Mouse (Mus musculus) urinary bladder, postnatal 14 days (tissue): Measurements from ENCODE around the gene Tmem26.

ENCODE experiments used
- DNase-seq: peaks from one replicate; pipeline ENCODE4 v3.0.0; 2021; ENCODE audit warnings: low spot score

Gene Tmem26

DNA sequence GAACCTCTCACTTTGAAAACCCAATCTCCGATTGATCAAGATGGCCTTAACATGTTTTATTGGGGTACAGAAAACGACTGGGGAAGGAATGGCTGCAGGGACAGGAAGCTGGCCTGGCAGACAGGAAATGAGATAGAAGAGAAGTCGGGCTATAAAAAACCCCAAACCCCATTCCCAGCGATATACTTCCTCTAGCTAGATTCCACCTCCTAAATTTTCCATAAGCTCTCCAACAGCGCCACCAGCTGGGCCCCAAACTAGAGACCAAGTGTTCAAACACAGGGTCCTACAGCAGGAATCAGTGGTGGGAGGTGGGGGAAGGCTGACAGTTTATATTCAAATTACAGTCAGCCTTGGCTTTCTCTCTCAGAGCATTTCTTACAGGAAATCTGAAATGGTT lies 35.8 kb downstream of the Tmem26 start:
- DNase-seq, result peak; percentile 14

DNA sequence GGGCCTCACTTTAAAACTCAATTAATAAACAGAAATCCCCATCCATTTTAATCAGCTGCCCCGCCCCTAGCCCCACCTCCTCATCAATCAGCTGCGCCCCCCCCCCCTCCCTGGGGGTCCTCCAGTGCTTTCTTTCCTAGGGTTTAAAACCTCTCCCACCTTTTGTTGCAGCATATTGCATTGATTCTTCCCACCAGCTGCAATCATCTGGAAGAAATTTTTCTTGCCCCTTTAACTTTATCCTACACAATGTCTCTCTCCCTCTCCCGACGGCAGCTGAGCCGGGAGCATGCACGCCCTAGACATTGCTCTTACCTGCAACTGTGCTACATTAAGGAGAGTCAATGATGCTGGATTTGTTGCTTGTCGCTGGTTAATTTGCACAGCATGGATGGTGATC lies 36.3 kb downstream of the Tmem26 start:
- DNase-seq, result no peak

DNA sequence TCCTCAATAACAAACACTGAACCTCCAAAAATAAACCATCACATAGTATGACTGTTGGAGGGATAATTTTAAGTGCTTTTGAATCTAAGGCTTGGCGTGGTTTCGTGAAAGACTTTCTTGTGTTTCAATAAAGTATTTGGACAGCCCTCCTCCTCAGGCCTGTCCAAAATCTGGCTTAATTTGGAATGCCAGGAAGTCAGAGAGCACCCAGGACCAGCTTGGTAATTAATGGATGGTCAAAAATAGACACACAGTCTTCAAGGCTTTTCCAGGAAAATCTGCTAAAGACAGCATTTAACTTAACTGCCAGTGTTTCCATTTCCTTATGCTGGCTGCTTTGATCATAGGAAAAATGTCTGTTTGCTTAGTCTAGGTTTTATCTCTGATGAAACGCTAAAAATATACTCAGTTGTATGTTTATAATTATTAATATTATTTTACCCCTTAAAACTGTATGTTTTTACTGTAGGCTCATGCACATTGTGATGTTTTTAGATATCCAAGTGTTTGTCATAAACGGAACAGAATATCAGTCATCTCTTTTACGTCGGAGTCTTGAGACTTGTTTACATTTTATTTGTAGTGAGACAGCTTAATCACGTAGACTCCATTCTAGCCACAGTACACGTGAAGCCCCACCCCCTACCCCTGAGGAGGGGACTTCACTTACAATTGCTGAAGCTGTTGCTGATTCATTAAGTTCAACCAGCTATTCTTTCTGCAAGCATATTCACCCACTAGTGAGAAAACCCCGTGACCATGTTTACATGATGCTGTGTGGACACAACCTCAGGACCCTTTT lies 57.8 kb downstream of the Tmem26 start:
- no peak for DNase-seq

DNA sequence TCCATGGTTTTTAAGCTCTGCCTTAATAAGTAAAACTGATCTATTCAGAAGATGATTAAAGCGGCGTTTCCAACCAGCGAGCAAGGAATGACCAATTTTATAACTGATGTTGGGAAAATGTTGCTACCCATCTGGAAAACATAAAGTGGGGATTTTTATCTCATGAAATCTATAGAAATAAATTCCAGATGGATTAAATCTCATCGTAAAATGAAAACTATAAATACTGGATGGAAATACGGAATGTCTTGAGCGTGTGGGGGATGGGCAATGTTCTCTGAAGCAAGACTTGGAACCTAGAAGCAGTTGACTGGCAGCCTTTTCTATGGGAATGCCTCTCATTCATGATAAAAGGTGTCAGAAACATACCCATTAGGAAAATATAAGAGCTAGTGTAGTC lies 59.3 kb downstream of the Tmem26 start:
- no peak for DNase-seq

DNA sequence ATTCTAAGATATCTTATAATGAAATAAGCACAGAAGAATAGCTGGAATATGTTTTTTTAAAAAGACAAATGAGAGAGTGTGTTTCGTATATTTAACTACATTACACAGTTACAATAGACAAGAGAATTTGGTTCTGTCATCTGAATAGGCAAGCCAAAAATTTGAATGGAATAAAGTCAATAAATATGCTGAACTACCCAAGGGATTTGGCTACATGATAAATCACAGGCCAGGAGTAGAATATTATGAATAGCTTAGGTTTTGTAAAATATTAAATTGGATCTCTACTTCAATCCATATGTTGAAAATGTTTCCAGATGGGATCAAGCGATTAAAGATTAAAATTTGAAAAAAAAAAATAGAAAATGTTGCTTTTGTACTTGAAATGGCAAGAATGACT lies 60.4 kb downstream of the Tmem26 start:
- DNase-seq, result no peak

DNA sequence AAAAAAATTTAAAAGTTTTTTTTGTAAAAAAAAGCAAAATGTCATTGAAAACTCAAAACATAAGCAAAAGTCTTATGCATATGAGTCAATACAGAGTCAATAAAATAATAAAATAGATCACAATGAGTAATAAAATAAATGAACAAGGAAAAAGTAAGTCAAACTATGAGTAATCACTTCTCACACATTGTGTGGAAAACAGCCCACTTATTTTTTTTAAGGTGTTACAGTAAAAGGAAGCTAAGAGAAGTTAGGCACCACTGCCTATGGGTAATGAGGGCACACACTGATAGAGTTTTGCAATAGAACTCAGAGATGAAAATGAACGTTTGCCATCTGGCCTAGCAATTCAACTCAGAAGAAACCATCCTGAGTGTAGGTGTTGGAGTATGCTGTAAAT lies 61.0 kb downstream of the Tmem26 start:
- DNase-seq, result no peak

DNA sequence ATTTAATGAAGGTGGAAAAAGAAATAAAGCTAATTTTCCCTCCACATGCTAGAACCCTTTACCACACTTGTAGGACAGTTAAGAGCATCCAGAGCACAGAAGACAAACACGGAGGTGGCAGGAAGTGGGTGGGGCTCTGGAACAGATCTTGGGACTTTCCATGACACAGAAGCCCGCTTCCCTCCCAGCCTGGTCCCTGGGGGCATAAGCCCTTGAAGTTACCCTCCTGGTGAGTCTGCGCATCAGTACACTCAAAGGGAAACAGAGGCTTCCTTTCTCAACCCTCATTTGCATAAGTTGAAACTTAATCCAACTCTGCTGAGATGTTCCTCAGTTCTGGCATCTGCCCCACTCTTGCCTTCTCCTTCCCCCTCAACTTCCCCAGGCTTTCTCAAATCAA lies 72.0 kb downstream of the Tmem26 start:
- DNase-seq, result peak; percentile 5

DNA sequence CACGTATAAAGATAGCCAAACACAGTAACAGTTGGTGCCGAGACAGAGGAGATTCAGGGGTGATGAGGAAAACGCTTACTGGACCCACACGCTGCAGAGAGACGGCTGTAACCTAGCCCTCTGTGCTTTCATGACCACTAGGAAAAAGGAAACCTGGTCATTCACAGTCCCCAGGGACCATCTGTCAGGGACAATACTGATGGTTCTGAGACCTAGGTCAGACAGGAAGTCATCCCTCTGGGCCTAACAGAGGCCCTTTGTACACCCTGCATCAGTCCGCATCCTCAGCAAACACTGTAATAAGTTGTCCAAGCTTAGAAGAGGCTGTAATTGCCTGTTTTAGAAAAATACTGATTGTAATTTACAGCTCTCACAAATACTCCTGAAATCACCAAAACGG lies 76.4 kb downstream of the Tmem26 start:
- DNase-seq, result no peak

DNA sequence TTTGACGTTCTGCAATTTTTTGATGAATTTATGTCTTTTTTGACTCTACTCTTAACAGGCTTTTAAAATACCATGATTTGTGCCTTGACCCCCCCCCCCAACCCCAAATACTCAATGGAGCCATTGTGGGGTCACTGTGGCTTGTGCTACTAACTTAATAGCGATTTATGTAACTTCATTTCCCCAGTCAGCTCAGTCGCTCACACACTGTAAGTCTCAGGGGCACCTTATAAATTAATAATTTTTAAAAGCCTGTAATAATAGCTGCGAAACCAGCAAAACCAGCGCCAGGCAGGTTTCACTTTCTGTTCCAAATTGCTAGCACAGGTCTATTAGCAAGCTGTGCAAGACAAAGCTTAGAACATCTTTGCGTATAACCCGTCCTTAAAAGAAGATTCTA lies 76.9 kb downstream of the Tmem26 start:
- no peak for DNase-seq

DNA sequence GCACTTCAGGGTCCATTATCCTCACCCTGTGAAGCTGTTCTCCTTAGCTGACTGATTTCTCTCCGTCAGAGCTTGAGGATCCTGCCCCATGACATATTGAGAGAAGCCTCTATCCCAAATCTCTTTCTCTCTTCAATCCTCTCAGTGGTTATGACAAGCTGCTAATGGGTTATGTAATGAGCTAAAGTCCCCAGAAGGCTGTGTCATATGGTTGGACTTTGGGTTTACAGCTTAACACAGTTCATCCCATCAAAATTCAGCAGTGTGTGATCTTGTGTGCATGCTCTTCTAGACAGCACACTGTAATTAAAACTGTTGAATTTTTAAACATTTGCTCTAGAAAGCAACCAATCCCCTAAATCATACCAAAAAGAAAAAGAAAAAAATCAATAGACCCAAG lies 82.9 kb downstream of the Tmem26 start:
- DNase-seq, result no peak

DNA sequence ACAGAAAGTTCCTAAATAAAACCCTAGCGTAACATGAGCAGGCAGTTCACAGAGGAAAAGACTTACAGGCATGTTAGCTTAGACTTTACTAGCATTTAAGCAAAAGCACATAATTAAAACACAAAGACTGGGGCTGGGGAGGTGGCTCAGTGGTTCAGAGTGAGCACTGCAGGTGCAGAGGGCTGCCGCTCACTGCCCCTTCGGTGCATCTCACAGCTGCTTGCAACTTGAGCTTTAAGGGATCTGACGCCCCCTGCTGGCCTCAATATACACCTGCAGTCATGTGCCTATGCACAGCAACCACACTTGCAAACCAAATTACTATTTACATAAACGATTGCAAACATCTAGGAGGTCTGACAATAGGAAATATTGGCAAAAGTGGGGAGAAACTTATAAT lies 87.5 kb downstream of the Tmem26 start:
- no peak for DNase-seq

DNA sequence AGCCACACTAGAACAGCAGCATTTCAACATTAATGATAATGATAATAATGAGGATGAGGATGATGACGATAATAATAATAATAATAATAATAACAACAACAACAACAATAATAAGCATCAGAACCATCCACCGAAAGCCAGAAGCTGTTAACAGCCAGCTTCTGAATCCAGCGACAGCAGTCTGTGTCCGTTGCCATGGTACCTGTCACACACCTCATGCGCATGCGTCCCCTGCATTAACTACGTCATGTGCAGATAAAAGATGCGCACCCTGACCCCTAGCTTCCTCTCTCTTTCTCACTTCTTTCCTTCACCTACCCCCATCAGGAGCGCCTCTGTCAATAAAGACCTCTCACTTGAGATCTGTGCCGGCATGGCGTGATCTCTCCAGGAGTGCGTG lies 89.3 kb downstream of the Tmem26 start:
- no peak for DNase-seq

DNA sequence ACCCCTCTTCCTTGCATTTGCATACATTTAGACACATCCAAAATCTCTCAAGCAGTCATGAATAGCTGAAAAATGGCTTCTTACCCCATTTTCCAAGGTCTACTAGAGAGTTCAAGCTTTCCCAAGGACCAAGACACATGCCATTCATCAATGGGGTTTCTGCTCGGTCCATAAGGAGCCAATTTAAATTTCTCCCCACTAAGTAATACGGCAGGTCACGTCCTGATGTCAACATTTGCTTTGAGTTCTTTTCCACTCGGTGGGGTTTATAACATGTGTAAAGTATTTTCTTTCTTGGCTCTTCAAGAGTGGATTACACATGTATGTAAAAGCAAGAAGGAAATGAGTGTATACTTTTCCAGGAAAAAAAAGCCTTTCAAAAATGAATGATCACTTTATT lies 93.8 kb downstream of the Tmem26 start:
- no peak for DNase-seq

DNA sequence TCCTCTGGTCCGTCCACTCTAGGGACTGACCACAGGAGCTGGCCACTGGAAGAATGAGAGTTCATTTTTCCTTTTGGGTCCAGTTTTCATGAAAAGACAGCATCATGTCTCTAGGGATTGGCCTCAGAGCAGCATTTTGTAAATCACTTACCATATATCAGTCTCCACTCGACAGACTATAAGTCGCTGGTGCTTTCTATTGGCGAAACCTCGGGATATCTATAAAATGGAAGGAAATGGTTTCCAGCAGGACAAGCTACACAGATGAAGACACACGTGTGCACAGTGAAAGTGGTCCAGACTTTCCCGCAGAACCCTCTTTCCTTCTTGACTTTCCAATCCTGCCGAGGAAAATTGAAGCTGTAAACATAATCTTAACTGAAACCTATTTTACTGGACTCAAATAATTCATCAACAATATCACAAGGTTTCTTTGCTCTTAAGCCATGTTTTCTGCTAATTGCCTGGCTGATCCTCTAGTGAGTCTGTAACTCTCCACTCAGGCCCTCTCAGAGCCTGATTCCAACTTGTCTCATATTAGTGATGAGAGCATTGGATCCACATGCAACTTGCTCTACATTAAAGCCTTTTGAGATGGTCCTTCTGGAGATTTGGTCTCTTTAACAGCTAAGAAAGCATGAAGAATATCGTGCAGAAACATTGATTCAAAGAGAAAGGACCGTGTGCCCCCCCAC lies 94.8 kb downstream of the Tmem26 start:
- DNase-seq, result no peak

DNA sequence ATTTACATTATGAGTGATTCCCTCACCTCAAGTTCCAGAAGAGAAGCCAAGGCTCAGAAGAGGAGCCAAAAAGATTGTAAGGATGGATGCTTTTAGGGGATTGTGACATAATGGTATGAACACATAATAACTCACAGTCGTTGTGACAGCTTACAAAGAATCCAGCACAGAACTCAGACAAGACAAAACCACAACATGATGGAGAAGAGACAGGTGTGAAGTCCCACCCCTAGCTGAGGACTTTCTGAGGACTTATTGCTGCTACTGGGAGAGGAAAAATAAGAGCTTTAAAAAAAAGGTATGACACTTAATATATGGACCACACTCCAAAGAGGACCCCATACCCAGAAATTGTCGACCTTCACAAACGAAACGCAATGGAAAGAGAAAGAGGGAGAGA lies 101.1 kb downstream of the Tmem26 start:
- DNase-seq, result no peak
